Comparison of ENCODE assay signal across 16 mouse cellular contexts in the genomic region with DNA sequence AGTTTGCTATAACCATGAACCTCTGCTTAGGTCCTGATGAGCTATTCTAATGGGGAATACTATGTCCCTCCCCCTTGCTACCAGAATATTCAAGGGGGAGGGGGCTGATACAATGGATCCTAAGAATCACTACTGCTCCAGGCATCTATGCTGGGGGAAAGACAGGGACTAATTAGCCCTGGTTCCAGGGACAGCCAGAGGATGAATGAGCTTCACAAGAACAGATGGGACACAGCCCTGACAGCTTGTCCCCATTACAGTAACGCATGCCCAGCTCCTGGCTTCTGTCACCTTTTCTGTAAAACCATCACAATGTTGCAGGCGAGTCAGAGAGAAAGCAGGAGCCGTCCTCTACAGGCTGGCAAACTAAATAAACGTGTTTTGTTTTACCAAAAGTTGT. TPM values are rescaled to one million over a fixed set of nuclear protein-coding genes. Genes with fewer than 3 reads are reported as not detected.
DNase-seq lines count a peak whose midpoint lies in the region; ATAC-seq lines count a peak whose summit lies in the region.
"Had no signal": no experiment of that assay in that cellular context is flagged by ENCODE, and none has a peak within 500 bp of the region (broad histone marks: within the 10 kb centered on the region; RNA-seq: fewer than 3 reads in every experiment).

No protein-coding gene starts in this region.

- H3K36me3 ChIP-seq in hindbrain, embryonic 13.5 days = no peaks in the 10 kb centered on the region
- H3K36me3 ChIP-seq in neural tube, embryonic 14.5 days (ENCODE audit: control insufficient read depth, insufficient read depth, low read length) = no peaks in the 10 kb centered on the region
- H3K36me3 ChIP-seq: liver, embryonic 12.5 days had no signal

- peak; percentile 79 for ATAC-seq in hindbrain, embryonic 13.5 days (ENCODE audit: low FRiP score)
- ATAC-seq in neural tube, embryonic 14.5 days (ENCODE audit: low read depth) = peak; percentile 67; the same call in 1 of the 2 replicates
- ATAC-seq: intestine, embryonic 16.5 days; liver, embryonic 12.5 days; Patski had no signal

- peak; percentile 41 to 67 for DNase-seq in layer of hippocampus, postnatal 14 days (ENCODE audit: low spot score in 2 of 2)
- no peak for DNase-seq in layer of hippocampus, postnatal 25 days (ENCODE audit: extremely low spot score in 1 of 2, low spot score in 1 of 2)
- peak; percentile 74 to 76 for DNase-seq in cerebellum, postnatal 10 days
- DNase-seq in heart, postnatal 25 days (ENCODE audit: low spot score) = no peak
- no peak for DNase-seq in frontal cortex, adult 2 months (ENCODE audit: extremely low spot score in 1 of 2, low spot score in 1 of 2)
- DNase-seq in ovary, postnatal 36 days (ENCODE audit: low spot score) = no peak
- DNase-seq: adrenal gland, postnatal 10 days; kidney, postnatal 4 days; spleen, adult 18-20 months; thymus, adult 2 months had no signal

- H3K4me2 ChIP-seq in hindbrain, embryonic 13.5 days = no peak overlapping the region
- no peak overlapping the region for H3K4me2 ChIP-seq in neural tube, embryonic 14.5 days (ENCODE audit: low read depth, low read length)
- H3K4me2 ChIP-seq: liver, embryonic 12.5 days had no signal

- H3K4me3 ChIP-seq in hindbrain, embryonic 13.5 days = no peak overlapping the region
- H3K4me3 ChIP-seq in neural tube, embryonic 14.5 days (ENCODE audit: low read depth, low read length) = no peak overlapping the region
- H3K4me3 ChIP-seq: liver, embryonic 12.5 days had no signal

- no peaks in the 10 kb centered on the region for H3K9me3 ChIP-seq in hindbrain, embryonic 13.5 days
- H3K9me3 ChIP-seq in neural tube, embryonic 14.5 days (ENCODE audit: control insufficient read depth, low read length) = no peaks in the 10 kb centered on the region
- H3K9me3 ChIP-seq: liver, embryonic 12.5 days had no signal

- 45% methylated on average over 4 of the region's 4 CpGs for WGBS in hindbrain, embryonic 13.5 days
- 45% methylated on average over 4 of the region's 4 CpGs for WGBS in neural tube, embryonic 14.5 days

- peaks cover 29% of the 10 kb centered on the region for H3K4me1 ChIP-seq in hindbrain, embryonic 13.5 days (replicated peaks)
- no peaks in the 10 kb centered on the region for H3K4me1 ChIP-seq in neural tube, embryonic 14.5 days (ENCODE audit: control insufficient read depth, insufficient read depth, low read length)

- intact Hi-C loops in heart, postnatal 25 days (cut with DNase I) = no loop called here

- H3K27ac ChIP-seq in hindbrain, embryonic 13.5 days = 0 out of 2 replicates have a peak overlapping the region, but pooled peaks have one; percentile 48
- H3K27ac ChIP-seq in neural tube, embryonic 14.5 days (ENCODE audit: low read depth, low read length) = no peak overlapping the region
- H3K27ac ChIP-seq: liver, embryonic 12.5 days; macrophage had no signal

- no peak overlapping the region for H3K9ac ChIP-seq in hindbrain, embryonic 13.5 days
- H3K9ac ChIP-seq in neural tube, embryonic 14.5 days (replicated peaks; ENCODE audit: low read depth, low read length) = no peak overlapping the region
- H3K9ac ChIP-seq: liver, embryonic 12.5 days had no signal

- H3K27me3 ChIP-seq in hindbrain, embryonic 13.5 days = no peaks in the 10 kb centered on the region
- no peaks in the 10 kb centered on the region for H3K27me3 ChIP-seq in neural tube, embryonic 14.5 days (ENCODE audit: control insufficient read depth, insufficient read depth, low read length)
- H3K27me3 ChIP-seq: liver, embryonic 12.5 days; Patski had no signal

RNA-seq across cellular contexts. Expression of gene Cox7a2l, which starts 48.4 kb away (rescaled TPM):
- 100 to 1,000 TPM; 184 to 185 TPM for total RNA-seq in layer of hippocampus, postnatal 14 days (2021)
- 100 to 1,000 TPM; 178 to 199 TPM for total RNA-seq in layer of hippocampus, postnatal 25 days (2021)
- polyA plus RNA-seq in hindbrain, embryonic 13.5 days (2015; fragmentation: Nextera tagmentation; extraction: Ambion mirVana) = 188 and 192 TPM in 2 replicates
- polyA plus RNA-seq in neural tube, embryonic 14.5 days (2014; fragmentation: Nextera tagmentation; extraction: Ambion mirVana) = 205 and 209 TPM in 2 replicates
- total RNA-seq in heart, postnatal 25 days (2021) = 100 to 1,000 TPM; 290 to 313 TPM
- polyA plus RNA-seq in frontal cortex, adult 2 months (2012; rRNA removed) = 258 and 285 TPM in 2 replicates

Comparison
In these comparisons a context has a peak if more than half of its experiments do, and no peak if none do; other contexts are left out.
1. DNase-seq: peak in layer of hippocampus, postnatal 14 days (2 of 2) and cerebellum, postnatal 10 days (2 of 2); none in layer of hippocampus, postnatal 25 days (0 of 2), heart, postnatal 25 days (single experiment), frontal cortex, adult 2 months (0 of 2) and ovary, postnatal 36 days (single experiment).